Mouse (Mus musculus) limb, embryonic 13.5 days (tissue): ENCODE results near the gene Cd180. TPM values are rescaled to one million over a fixed set of nuclear protein-coding genes. Genes with fewer than 3 reads are reported as not detected.

Source experiments
- ATAC-seq: fragments of 200-750 bp; cut with Nextera tagmentation; 2 replicates; pipeline ENCODE4 v1.8.0; 2017; ENCODE audit warnings: low read depth, moderate number of reproducible peaks, moderate TSS enrichment; ENCODE audit not compliant: low FRiP score
- H3K27ac ChIP-seq: fragments of 300-500 bp; sonication (generic); 2 replicates; pipeline ENCODE4 v1.5.1; 2015; ENCODE audit warnings: inconsistent platforms, mild to moderate bottlenecking, moderate library complexity
- H3K27me3 ChIP-seq: fragments of 300-500 bp; sonication (generic); 2 replicates; pipeline ENCODE4 v1.6.1; 2015; ENCODE audit warnings: mild to moderate bottlenecking, inconsistent platforms
- H3K36me3 ChIP-seq: fragments of 300-500 bp; sonication (generic); 2 replicates; pipeline ENCODE4 v1.6.1; 2015; ENCODE audit warnings: inconsistent platforms, mild to moderate bottlenecking, moderate library complexity
- H3K4me1 ChIP-seq: fragments of 300-500 bp; sonication (generic); 2 replicates; pipeline ENCODE4 v1.6.1; 2015; ENCODE audit warnings: inconsistent platforms
- H3K4me2 ChIP-seq: fragments of 300-500 bp; sonication (generic); replicated peaks from 2 replicates; pipeline ENCODE4 v1.6.1; 2015; ENCODE audit warnings: inconsistent platforms, mild to moderate bottlenecking, moderate library complexity
- H3K4me3 ChIP-seq: fragments of 300-500 bp; sonication (generic); 2 replicates; pipeline ENCODE4 v1.5.1; 2015; ENCODE audit warnings: moderate library complexity, mild to moderate bottlenecking, inconsistent platforms
- H3K9ac ChIP-seq: fragments of 300-500 bp; sonication (generic); 2 replicates; pipeline ENCODE4 v1.6.1; 2015; ENCODE audit warnings: mild to moderate bottlenecking, inconsistent platforms
- H3K9me3 ChIP-seq: fragments of 300-500 bp; sonication (generic); 2 replicates; pipeline ENCODE4 v1.6.1; 2016; ENCODE audit warnings: inconsistent platforms
- WGBS: fragments of 180-500 bp; shearing (Covaris S2); methylation state at CpG from one replicate; pipeline ENCODE4 v1.1.7; 2015; 5-methylcytosine and 5-hydroxymethylcytosine counted together
- polyA plus RNA-seq: library from polyadenylated mRNA; unstranded; fragments of >200 nt; fragmentation: Nextera tagmentation; extraction: Ambion mirVana; gene quantifications from 2 replicates; pipeline ENCODE4 v1.2.1, GENCODE M21; 2015

Cd180 gene
- polyA plus RNA-seq, 1 experiment from 2014 or later: 0.64 TPM

DNA sequence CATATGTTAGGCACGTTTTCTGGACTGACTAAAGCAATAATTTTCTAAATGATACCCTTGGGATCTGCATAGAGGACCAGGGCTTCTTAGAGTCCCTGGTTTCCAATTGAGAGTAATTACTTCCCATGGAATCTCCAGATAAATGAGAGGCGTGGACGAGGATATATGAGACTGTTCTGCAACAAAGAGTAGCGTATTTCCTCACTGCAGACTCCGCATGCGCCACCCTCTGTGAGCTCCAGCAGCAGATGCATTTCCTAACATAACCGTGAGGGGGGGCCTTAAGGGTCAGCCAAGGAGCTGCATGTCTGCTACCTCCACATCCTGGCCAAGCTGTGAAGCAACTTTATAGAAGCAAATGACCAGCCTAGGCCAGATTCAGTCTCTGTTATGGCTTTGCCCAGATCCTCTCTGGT lies 81.4 kb downstream of the Cd180 start:
- Histone ChIP-seq H3K9me3 (no peaks in the 10 kb centered on the region), H3K4me1 (peaks cover 8% of the 10 kb centered on the region; the same call in 1 of the 2 replicates), H3K27ac (no peak overlapping the region), H3K4me3 (no peak overlapping the region), H3K4me2 (no peak overlapping the region), H3K36me3 (peaks cover 30% of the 10 kb centered on the region), H3K27me3 (no peaks in the 10 kb centered on the region), H3K9ac (no peak overlapping the region)
- no peak for ATAC-seq
- WGBS: 40% methylated on average over 7 of the region's 7 CpGs

- no peak for ATAC-seq
- Histone ChIP-seq H3K36me3 (peaks cover 28% of the 10 kb centered on the region), H3K4me1 (peaks cover 6% of the 10 kb centered on the region; the same call in 1 of the 2 replicates), H3K9ac (no peak overlapping the region), H3K4me2 (no peak overlapping the region), H3K9me3 (no peaks in the 10 kb centered on the region), H3K27me3 (no peaks in the 10 kb centered on the region), H3K27ac (no peak overlapping the region), H3K4me3 (no peak overlapping the region)
- 82% methylated on average over 6 of the region's 6 CpGs for WGBS
Observed at GRCm38 (mm10) chr13:102775506-102775905, 82.1 kb downstream of the Cd180 start.

DNA sequence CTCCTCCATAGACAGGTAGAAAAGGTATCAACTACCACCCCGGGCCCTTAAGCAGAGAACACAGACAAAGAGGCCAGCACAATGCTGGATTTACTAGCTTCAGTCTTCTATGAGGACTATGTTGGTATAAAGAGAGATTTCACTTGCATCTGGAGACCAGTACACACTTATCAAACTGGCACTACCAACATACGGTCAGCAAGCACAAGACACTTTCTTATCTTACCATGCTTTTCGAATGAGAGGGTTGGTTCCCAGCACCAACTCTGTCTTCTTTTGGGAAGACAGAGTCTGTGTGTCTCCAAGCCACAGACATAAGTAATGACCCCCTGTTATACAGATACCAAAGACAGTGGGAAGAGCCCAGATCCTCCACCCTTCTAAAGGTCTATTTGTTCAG lies 85.5 kb downstream of the Cd180 start:
- Histone ChIP-seq H3K4me2 (no peak overlapping the region), H3K4me1 (peaks cover 4% of the 10 kb centered on the region; the same call in 1 of the 2 replicates), H3K27ac (no peak overlapping the region), H3K27me3 (no peaks in the 10 kb centered on the region), H3K36me3 (peaks cover 34% of the 10 kb centered on the region), H3K9me3 (no peaks in the 10 kb centered on the region), H3K9ac (no peak overlapping the region), H3K4me3 (no peak overlapping the region)
- no peak for ATAC-seq
- 99% methylated on average over 3 of the region's 3 CpGs for WGBS

GRCm38 (mm10) chr13:102779275-102779674 lies 85.9 kb downstream of the Cd180 start:
- 77% methylated on average over 3 of the region's 3 CpGs for WGBS
- Histone ChIP-seq H3K4me3 (no peak overlapping the region), H3K4me1 (peaks cover 4% of the 10 kb centered on the region; the same call in 1 of the 2 replicates), H3K9ac (no peak overlapping the region), H3K9me3 (no peaks in the 10 kb centered on the region), H3K27ac (no peak overlapping the region), H3K4me2 (no peak overlapping the region), H3K36me3 (peaks cover 30% of the 10 kb centered on the region), H3K27me3 (no peaks in the 10 kb centered on the region)
- ATAC-seq: no peak

GRCm38 (mm10) chr13:102783531-102784310 lies 90.4 kb downstream of the Cd180 start:
- no peaks in the 10 kb centered on the region for H3K27me3 ChIP-seq
- no peak overlapping the region for H3K4me3 ChIP-seq
- H3K36me3 ChIP-seq: peaks cover 36% of the 10 kb centered on the region
- no peaks in the 10 kb centered on the region for H3K9me3 ChIP-seq
- no peak overlapping the region for H3K9ac ChIP-seq
- no peak overlapping the region for H3K4me2 ChIP-seq
- ATAC-seq: no peak
- WGBS: 86% methylated on average over 7 of the region's 7 CpGs
- H3K4me1 ChIP-seq: no peaks in the 10 kb centered on the region
- H3K27ac ChIP-seq: no peak overlapping the region

DNA sequence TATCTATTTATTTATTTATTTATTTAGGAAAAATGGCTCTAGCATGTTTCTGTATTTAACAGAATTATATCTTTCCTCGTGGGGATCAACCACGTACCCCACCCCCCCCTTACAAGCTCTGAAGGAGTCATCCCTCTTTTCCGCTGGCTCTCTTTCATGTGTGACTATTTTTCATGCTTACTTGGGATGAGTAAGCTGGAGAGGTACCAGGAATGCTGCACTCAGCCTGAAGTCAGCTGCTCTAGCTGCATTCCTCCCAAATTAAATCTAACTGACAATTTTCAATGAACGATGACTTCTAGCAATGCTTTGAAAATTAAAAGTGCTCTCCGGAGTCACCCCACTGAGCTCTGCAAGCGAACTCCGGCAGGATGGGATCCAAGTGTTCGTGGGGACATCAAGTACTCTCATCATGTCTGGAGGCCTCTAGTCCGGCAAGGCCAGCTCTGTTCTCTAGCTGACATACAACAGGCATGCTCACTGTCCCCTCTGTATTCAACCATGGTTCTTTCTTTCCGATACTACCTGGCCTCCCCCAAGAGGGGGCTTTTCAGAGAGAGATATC lies 93.4 kb downstream of the Cd180 start:
- H3K4me2 ChIP-seq: no peak overlapping the region
- 0 out of 2 replicates have a peak, but pooled peaks cover 4% of the 10 kb centered on the region for H3K4me1 ChIP-seq
- no peaks in the 10 kb centered on the region for H3K27me3 ChIP-seq
- H3K27ac ChIP-seq: no peak overlapping the region
- no peak overlapping the region for H3K4me3 ChIP-seq
- peaks cover 26% of the 10 kb centered on the region for H3K36me3 ChIP-seq
- H3K9me3 ChIP-seq: no peaks in the 10 kb centered on the region
- no peak for ATAC-seq
- 91% methylated on average over 10 of the region's 10 CpGs for WGBS
- H3K9ac ChIP-seq: no peak overlapping the region
